Mouse (Mus musculus) neural tube, embryonic 11.5 days (tissue): ENCODE results near the gene Drosha. TPM values are rescaled to one million over a fixed set of nuclear protein-coding genes. Genes with fewer than 3 reads are reported as not detected.
"Not testable (repeated sequence)": the region's sequence is repeated elsewhere in the genome, so short reads cannot be mapped to it uniquely, and the experiment has no call there.

ENCODE experiments used
- ATAC-seq: fragments of 200-750 bp; cut with Nextera tagmentation; 2 replicates; pipeline ENCODE4 v1.8.0; 2017; ENCODE audit warnings: moderate number of reproducible peaks, mild to moderate bottlenecking, moderate TSS enrichment, moderate library complexity; ENCODE audit not compliant: insufficient read depth, low FRiP score, low TSS enrichment
- DNase-seq: peaks from one replicate; pipeline ENCODE4 v3.0.0-alpha.2; 2015; ENCODE audit warnings: low spot score
- H3K27ac ChIP-seq: fragments of 300-500 bp; sonication (generic); 2 replicates; pipeline ENCODE4 v1.5.1; 2014; ENCODE audit warnings: low read depth, mild to moderate bottlenecking, low read length
- H3K27me3 ChIP-seq: fragments of 300-500 bp; sonication (generic); 2 replicates; pipeline ENCODE4 v1.6.1; 2014; ENCODE audit warnings: mild to moderate bottlenecking, low read length, mixed read lengths; ENCODE audit not compliant: control insufficient read depth, insufficient read depth
- H3K36me3 ChIP-seq: fragments of 300-500 bp; sonication (generic); 2 replicates; pipeline ENCODE4 v1.6.1; 2014; ENCODE audit warnings: mild to moderate bottlenecking, low read length, moderate library complexity, mixed read lengths; ENCODE audit not compliant: control insufficient read depth, insufficient read depth
- H3K4me1 ChIP-seq: fragments of 300-500 bp; sonication (generic); 2 replicates; pipeline ENCODE4 v1.6.1; 2014; ENCODE audit warnings: low read length, mixed read lengths; ENCODE audit not compliant: control insufficient read depth, insufficient read depth
- H3K4me2 ChIP-seq: fragments of 300-500 bp; sonication (generic); 2 replicates; pipeline ENCODE4 v1.6.1; 2014; ENCODE audit warnings: low read depth, mild to moderate bottlenecking, moderate library complexity
- H3K4me3 ChIP-seq: fragments of 300-500 bp; sonication (generic); 2 replicates; pipeline ENCODE4 v1.5.1; 2014; ENCODE audit warnings: low read depth, low read length
- H3K9ac ChIP-seq: fragments of 300-500 bp; sonication (generic); 2 replicates; pipeline ENCODE4 v1.6.1; 2014; ENCODE audit warnings: mild to moderate bottlenecking, low read length
- H3K9me3 ChIP-seq: fragments of 300-500 bp; sonication (generic); 2 replicates; pipeline ENCODE4 v1.6.1; 2016; ENCODE audit warnings: low read length; ENCODE audit not compliant: control insufficient read depth
- WGBS: fragments of 180-500 bp; shearing (Covaris S2); extraction: QIAGEN DNeasy Blood & Tissue Kit; methylation state at CpG from one replicate; pipeline ENCODE4 v1.1.7; 2014; 5-methylcytosine and 5-hydroxymethylcytosine counted together
- polyA plus RNA-seq: library from polyadenylated mRNA; unstranded; fragments of >200 nt; fragmentation: Nextera tagmentation; extraction: Ambion mirVana; gene quantifications from 2 replicates; pipeline ENCODE4 v1.2.1, GENCODE M21; 2014

Gene Drosha
- polyA plus RNA-seq, 1 experiment from 2014 or later = 81.0 TPM

- Histone ChIP-seq H3K4me1 (no peaks in the 10 kb centered on the region), H3K4me2 (no peak overlapping the region), H3K36me3 (no peaks in the 10 kb centered on the region), H3K4me3 (no peak overlapping the region), H3K27me3 (no peaks in the 10 kb centered on the region), H3K27ac (no peak overlapping the region), H3K9me3 (no peaks in the 10 kb centered on the region), H3K9ac (no peak overlapping the region)
- ATAC-seq (no peak), DNase-seq (no peak)
- 87% methylated on average over 6 of the region's 6 CpGs for WGBS
These were observed 26.6 kb upstream of the Drosha start for GRCm38 (mm10) chr15:12798043-12798442.

- Histone ChIP-seq H3K9ac (no peak overlapping the region), H3K4me2 (no peak overlapping the region), H3K4me3 (no peak overlapping the region), H3K36me3 (no peaks in the 10 kb centered on the region), H3K27me3 (no peaks in the 10 kb centered on the region), H3K9me3 (no peaks in the 10 kb centered on the region), H3K27ac (no peak overlapping the region), H3K4me1 (no peaks in the 10 kb centered on the region)
- 58% methylated on average over 15 of the region's 15 CpGs for WGBS
- ATAC-seq = no peak
- DNase-seq = no peak
These were observed 24.0 kb upstream of the Drosha start for GRCm38 (mm10) chr15:12800405-12801141.

GRCm38 (mm10) chr15:12801142-12801506, 23.5 kb upstream of the Drosha start:
- 77% methylated on average over 2 of the region's 2 CpGs for WGBS

GRCm38 (mm10) chr15:12805071-12805470, 19.5 kb upstream of the Drosha start:
- Histone ChIP-seq H3K9ac (no peak overlapping the region), H3K4me3 (no peak overlapping the region), H3K4me2 (no peak overlapping the region), H3K36me3 (peaks cover 6% of the 10 kb centered on the region), H3K27ac (no peak overlapping the region), H3K4me1 (no peaks in the 10 kb centered on the region), H3K27me3 (no peaks in the 10 kb centered on the region), H3K9me3 (no peaks in the 10 kb centered on the region)
- no peak for DNase-seq
- ATAC-seq = no peak
- 84% methylated on average over 4 of the region's 4 CpGs for WGBS

More at GRCm38 (mm10) chr15:12801142-12801506, 23.5 kb upstream of the Drosha start:
- H3K4me1 ChIP-seq, H3K9ac ChIP-seq, H3K4me2 ChIP-seq, DNase-seq, H3K4me3 ChIP-seq, H3K27me3 ChIP-seq, ATAC-seq, H3K27ac ChIP-seq, H3K9me3 ChIP-seq, H3K36me3 ChIP-seq: not testable (repeated sequence)

GRCm38 (mm10) chr15:12807088-12807487, 17.5 kb upstream of the Drosha start:
- H3K4me1 ChIP-seq = no peaks in the 10 kb centered on the region
- 96% methylated on average over 10 of the region's 10 CpGs for WGBS
- H3K27ac ChIP-seq = no peak overlapping the region
- no peak overlapping the region for H3K9ac ChIP-seq
- no peak overlapping the region for H3K4me2 ChIP-seq
- H3K9me3 ChIP-seq = no peaks in the 10 kb centered on the region
- H3K36me3 ChIP-seq = peaks cover 16% of the 10 kb centered on the region
- H3K27me3 ChIP-seq = no peaks in the 10 kb centered on the region
- DNase-seq = no peak
- no peak for ATAC-seq
- H3K4me3 ChIP-seq = no peak overlapping the region

- 91% methylated on average over 6 of the region's 6 CpGs for WGBS
- no peak overlapping the region for H3K4me3 ChIP-seq
- H3K36me3 ChIP-seq = peaks cover 23% of the 10 kb centered on the region
- no peak overlapping the region for H3K4me2 ChIP-seq
- H3K9ac ChIP-seq = no peak overlapping the region
- H3K27ac ChIP-seq = no peak overlapping the region
- no peaks in the 10 kb centered on the region for H3K27me3 ChIP-seq
- H3K4me1 ChIP-seq = no peaks in the 10 kb centered on the region
- H3K9me3 ChIP-seq = no peaks in the 10 kb centered on the region
- no peak for DNase-seq
- ATAC-seq = no peak
These were observed 15.3 kb upstream of the Drosha start for GRCm38 (mm10) chr15:12809305-12809704.

GRCm38 (mm10) chr15:12812646-12813045, 12.0 kb upstream of the Drosha start:
- no peak overlapping the region for H3K4me3 ChIP-seq
- WGBS = 96% methylated on average over 11 of the region's 11 CpGs
- no peaks in the 10 kb centered on the region for H3K27me3 ChIP-seq
- H3K4me2 ChIP-seq = no peak overlapping the region
- no peaks in the 10 kb centered on the region for H3K4me1 ChIP-seq
- H3K9ac ChIP-seq = no peak overlapping the region
- DNase-seq (no peak), ATAC-seq (no peak)
- no peaks in the 10 kb centered on the region for H3K9me3 ChIP-seq
- H3K36me3 ChIP-seq = peaks cover 29% of the 10 kb centered on the region
- no peak overlapping the region for H3K27ac ChIP-seq

- Histone ChIP-seq H3K9ac (no peak overlapping the region), H3K9me3 (no peaks in the 10 kb centered on the region), H3K4me2 (no peak overlapping the region), H3K4me1 (no peaks in the 10 kb centered on the region), H3K4me3 (no peak overlapping the region), H3K27me3 (no peaks in the 10 kb centered on the region), H3K36me3 (peaks cover 25% of the 10 kb centered on the region), H3K27ac (no peak overlapping the region)
- ATAC-seq = no peak
- DNase-seq = no peak
- WGBS = 92% methylated on average over 8 of the region's 8 CpGs
These were observed 7.0 kb upstream of the Drosha start for GRCm38 (mm10) chr15:12817592-12817991.
